Mouse (Mus musculus): ENCODE data around the gene Fbxo28.

- TF ChIP-seq CTCF (IDR thresholded peaks at IDR 0.05; ENCODE audit: insufficient read depth, low read length): no peak
- no peak for TF ChIP-seq POLR2A (IDR thresholded peaks at IDR 0.05; ENCODE audit: borderline replicate concordance, extremely low read depth, low read depth, low read length)
These were observed 26.9 kb upstream of the Fbxo28 start for GRCm38 (mm10) chr1:182368309-182368708.
